Mouse (Mus musculus) lung, postnatal 0 days (tissue): ENCODE results near the gene Gpr158. TPM values are rescaled to one million over a fixed set of nuclear protein-coding genes. Genes with fewer than 3 reads are reported as not detected.

Experiments used
- ATAC-seq: fragments of 200-750 bp; cut with Nextera tagmentation; 2 replicates; pipeline ENCODE4 v1.8.0; 2017; ENCODE audit warnings: moderate library complexity
- DNase-seq: peaks from one replicate; pipeline ENCODE4 v3.0.0-alpha.2; 2016; ENCODE audit warnings: low spot score
- H3K27ac ChIP-seq: fragments of 300-500 bp; sonication (generic); 2 replicates; pipeline ENCODE4 v1.5.1; 2014; ENCODE audit warnings: antibody characterized with exemption, mild to moderate bottlenecking, low read length, mixed read lengths
- H3K27me3 ChIP-seq: fragments of 300-500 bp; sonication (generic); replicated peaks from 2 replicates; pipeline ENCODE4 v1.6.1; 2014; ENCODE audit warnings: low read length, mixed read lengths; ENCODE audit not compliant: insufficient read depth
- H3K36me3 ChIP-seq: fragments of 300-500 bp; sonication (generic); 2 replicates; pipeline ENCODE4 v1.6.1; 2014; ENCODE audit warnings: low read length, mixed read lengths; ENCODE audit not compliant: insufficient read depth
- H3K4me1 ChIP-seq: fragments of 300-500 bp; sonication (generic); 2 replicates; pipeline ENCODE4 v1.6.1; 2014; ENCODE audit warnings: antibody characterized with exemption, low read depth, low read length, mixed read lengths; ENCODE audit not compliant: insufficient read depth
- H3K4me2 ChIP-seq: fragments of 300-500 bp; sonication (generic); replicated peaks from 2 replicates; pipeline ENCODE4 v1.6.1; 2014; ENCODE audit warnings: low read depth, mild to moderate bottlenecking, low read length, moderate library complexity, mixed read lengths
- H3K4me3 ChIP-seq: fragments of 300-500 bp; sonication (generic); 2 replicates; pipeline ENCODE4 v1.5.1; 2014; ENCODE audit warnings: low read depth, low read length
- H3K9ac ChIP-seq: fragments of 300-500 bp; sonication (generic); replicated peaks from 2 replicates; pipeline ENCODE4 v1.6.1; 2014; ENCODE audit warnings: low read depth, mild to moderate bottlenecking
- H3K9me3 ChIP-seq: fragments of 300-500 bp; sonication (generic); 2 replicates; pipeline ENCODE4 v1.6.1; 2016; ENCODE audit warnings: low read length, mixed read lengths
- CTCF ChIP-seq: IDR thresholded peaks from 2 replicates; pipeline ENCODE4 v1.5.1; 2016; ENCODE audit warnings: antibody characterized with exemption, mild to moderate bottlenecking
- EP300 ChIP-seq: IDR thresholded peaks from 2 replicates; pipeline ENCODE4 v1.6.1; 2016; ENCODE audit warnings: antibody characterized with exemption, mild to moderate bottlenecking, control low read depth
- WGBS: fragments of 180-500 bp; shearing (Covaris S2); extraction: QIAGEN DNeasy Blood & Tissue Kit; methylation state at CpG from one replicate; pipeline ENCODE4 v1.1.7; 2014; 5-methylcytosine and 5-hydroxymethylcytosine counted together
- polyA plus RNA-seq: library from polyadenylated mRNA; unstranded; fragments of >200 nt; fragmentation: Nextera tagmentation; extraction: Ambion mirVana; gene quantifications from 2 replicates; pipeline ENCODE4 v1.2.1, GENCODE M21; 2015

The Gpr158 gene
- polyA plus RNA-seq, 1 experiment from 2014 or later: not detected

DNA sequence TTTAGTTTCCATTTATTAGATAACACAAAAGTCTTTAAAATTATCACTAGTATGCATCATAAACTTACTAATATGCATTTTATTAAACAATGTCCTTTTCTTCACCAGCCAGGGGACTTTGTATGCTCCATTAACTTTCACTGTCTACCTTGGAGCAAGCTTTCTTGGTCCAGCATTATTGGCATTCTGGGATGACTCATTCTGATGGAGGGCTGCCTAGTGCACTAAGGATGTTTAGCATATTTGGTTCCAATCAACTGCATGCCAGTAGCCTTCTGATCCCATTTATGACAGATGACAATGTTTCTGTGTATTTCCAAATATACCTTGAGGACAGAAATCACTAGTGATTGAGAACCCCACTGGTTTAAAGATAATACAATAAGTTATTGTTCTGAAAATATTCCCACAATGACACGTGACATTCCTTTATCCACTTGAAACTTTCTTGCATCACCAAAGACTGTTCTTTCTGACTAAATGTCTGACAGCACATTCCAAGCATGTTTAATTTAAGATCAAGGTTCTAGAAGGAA lies 313.5 kb downstream of the Gpr158 start:
- Histone ChIP-seq H3K27ac (no peak overlapping the region), H3K9ac (no peak overlapping the region), H3K4me3 (no peak overlapping the region), H3K27me3 (no peaks in the 10 kb centered on the region), H3K36me3 (no peaks in the 10 kb centered on the region), H3K4me2 (no peak overlapping the region), H3K4me1 (no peaks in the 10 kb centered on the region), H3K9me3 (no peaks in the 10 kb centered on the region)
- TF ChIP-seq EP300 (no peak), CTCF (no peak)
- ATAC-seq (no peak), DNase-seq (no peak)
- 43% methylated on average over 1 of the region's 1 CpGs for WGBS

DNA sequence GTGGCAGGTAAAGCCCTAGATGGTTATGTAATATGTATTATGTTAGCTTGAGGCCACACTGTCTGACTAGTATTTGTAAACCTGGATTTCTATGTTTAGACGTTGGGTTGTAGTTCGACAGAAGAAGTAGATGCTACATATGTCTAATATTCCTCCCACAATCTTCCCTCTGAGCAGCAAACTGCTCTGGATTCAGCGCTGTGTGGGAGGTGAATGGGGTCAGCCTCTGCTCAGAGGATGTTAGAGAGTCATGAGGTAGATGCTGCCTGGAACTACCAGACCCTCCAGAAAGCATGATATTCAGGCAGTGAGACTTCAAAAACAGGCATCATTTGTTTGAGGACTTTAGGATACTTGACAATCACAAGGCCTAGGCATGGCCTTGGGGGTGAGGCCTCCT lies 317.4 kb downstream of the Gpr158 start:
- H3K4me1 ChIP-seq: no peaks in the 10 kb centered on the region
- DNase-seq (no peak), ATAC-seq (no peak)
- no peak for TF ChIP-seq CTCF
- no peaks in the 10 kb centered on the region for H3K9me3 ChIP-seq
- H3K9ac ChIP-seq: no peak overlapping the region
- H3K4me2 ChIP-seq: no peak overlapping the region
- no peaks in the 10 kb centered on the region for H3K27me3 ChIP-seq
- H3K36me3 ChIP-seq: no peaks in the 10 kb centered on the region
- 77% methylated on average over 3 of the region's 3 CpGs for WGBS
- no peak overlapping the region for H3K4me3 ChIP-seq
- H3K27ac ChIP-seq: no peak overlapping the region

DNA sequence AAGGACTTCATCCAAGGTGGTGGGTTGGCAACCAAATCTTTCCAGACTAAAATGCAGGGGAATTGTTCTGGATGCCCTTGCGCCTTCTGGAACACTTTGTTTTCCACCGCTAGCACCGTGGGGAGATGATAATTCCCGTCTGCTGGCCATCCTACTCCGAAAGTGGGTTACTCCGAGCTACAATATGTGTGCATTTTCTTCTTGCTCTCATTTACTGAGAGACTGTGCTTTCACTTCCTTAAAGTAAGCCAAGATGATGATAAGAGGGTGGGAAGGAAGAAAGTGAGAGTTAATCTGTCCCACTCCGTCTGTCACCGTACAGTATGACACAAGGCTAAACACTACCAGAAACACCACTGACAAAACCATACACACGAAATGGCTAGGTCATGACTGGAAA lies 325.8 kb downstream of the Gpr158 start:
- no peak overlapping the region for H3K4me3 ChIP-seq
- no peaks in the 10 kb centered on the region for H3K4me1 ChIP-seq
- H3K27me3 ChIP-seq: no peaks in the 10 kb centered on the region
- WGBS: 67% methylated on average over 9 of the region's 9 CpGs
- DNase-seq: no peak
- no peak overlapping the region for H3K9ac ChIP-seq
- no peaks in the 10 kb centered on the region for H3K9me3 ChIP-seq
- no peak for TF ChIP-seq EP300
- TF ChIP-seq CTCF: no peak
- no peak overlapping the region for H3K27ac ChIP-seq
- no peak overlapping the region for H3K4me2 ChIP-seq
- no peak for ATAC-seq
- no peaks in the 10 kb centered on the region for H3K36me3 ChIP-seq

DNA sequence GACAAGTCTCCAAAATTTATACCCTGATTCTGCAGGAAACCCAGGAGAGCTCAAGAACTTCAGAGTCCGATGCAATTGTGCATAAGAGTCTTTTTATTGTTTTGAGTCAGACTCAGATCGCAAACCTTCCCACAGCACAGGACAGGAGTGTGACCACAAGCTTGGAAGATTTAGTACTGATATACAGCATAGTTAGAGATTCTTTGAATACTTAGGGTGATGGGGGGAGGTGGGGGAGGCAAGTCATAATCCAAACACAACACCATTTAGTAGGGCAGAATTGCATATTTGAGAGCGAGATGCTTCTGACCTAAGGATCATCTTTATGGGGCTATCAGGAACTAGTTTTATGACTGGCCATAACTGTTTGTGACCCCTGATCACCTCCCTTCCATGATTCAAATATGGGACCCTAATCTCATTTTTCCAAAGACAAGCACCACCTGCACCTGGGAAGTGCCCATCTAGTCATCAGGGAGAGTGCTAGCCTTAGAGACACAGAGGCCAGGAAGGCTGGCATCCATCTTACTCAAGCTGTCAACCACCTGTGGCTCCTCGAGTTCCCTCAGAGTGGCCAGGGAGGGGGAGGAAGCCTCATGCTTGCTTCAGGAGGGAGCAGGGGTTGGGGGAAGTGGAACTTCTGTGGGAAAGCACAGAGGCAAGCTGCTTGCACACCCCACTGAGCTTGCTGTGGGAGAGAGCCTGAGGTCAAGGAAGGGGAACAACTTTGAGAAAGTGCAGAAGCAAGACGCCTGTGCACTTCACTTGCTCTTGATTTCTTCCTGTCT lies 326.7 kb downstream of the Gpr158 start:
- H3K27me3 ChIP-seq: no peaks in the 10 kb centered on the region
- no peak for TF ChIP-seq CTCF
- TF ChIP-seq EP300: no peak
- no peak overlapping the region for H3K27ac ChIP-seq
- DNase-seq (no peak), ATAC-seq (no peak)
- no peak overlapping the region for H3K9ac ChIP-seq
- H3K4me3 ChIP-seq: no peak overlapping the region
- H3K9me3 ChIP-seq: no peaks in the 10 kb centered on the region
- H3K36me3 ChIP-seq: no peaks in the 10 kb centered on the region
- no peaks in the 10 kb centered on the region for H3K4me1 ChIP-seq
- no peak overlapping the region for H3K4me2 ChIP-seq
- 52% methylated on average over 5 of the region's 5 CpGs for WGBS

DNA sequence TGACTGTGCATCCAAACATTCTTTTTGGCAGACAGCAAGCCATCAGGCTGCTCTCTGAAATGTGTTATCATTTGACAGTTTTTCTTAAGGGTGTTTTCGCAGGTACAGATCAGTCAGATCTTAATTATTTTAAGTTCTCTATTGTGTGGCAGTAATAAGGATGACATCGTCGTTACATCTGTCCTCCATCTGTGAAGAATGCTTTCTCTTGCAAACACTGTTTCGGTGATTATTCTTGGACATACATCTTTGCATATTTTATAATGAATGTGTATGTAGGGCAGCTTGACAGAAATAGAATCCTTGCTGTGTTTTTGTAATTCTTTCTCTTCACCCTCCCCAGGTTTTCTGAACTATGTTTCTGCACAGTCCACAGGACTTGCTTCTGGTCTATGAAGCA lies 360.7 kb downstream of the Gpr158 start:
- Histone ChIP-seq H3K27ac (no peak overlapping the region), H3K27me3 (no peaks in the 10 kb centered on the region), H3K36me3 (no peaks in the 10 kb centered on the region), H3K9me3 (no peaks in the 10 kb centered on the region), H3K4me1 (no peaks in the 10 kb centered on the region), H3K4me2 (no peak overlapping the region), H3K9ac (no peak overlapping the region), H3K4me3 (no peak overlapping the region)
- 78% methylated on average over 4 of the region's 4 CpGs for WGBS
- TF ChIP-seq CTCF (no peak), EP300 (no peak)
- ATAC-seq (no peak), DNase-seq (no peak)

DNA sequence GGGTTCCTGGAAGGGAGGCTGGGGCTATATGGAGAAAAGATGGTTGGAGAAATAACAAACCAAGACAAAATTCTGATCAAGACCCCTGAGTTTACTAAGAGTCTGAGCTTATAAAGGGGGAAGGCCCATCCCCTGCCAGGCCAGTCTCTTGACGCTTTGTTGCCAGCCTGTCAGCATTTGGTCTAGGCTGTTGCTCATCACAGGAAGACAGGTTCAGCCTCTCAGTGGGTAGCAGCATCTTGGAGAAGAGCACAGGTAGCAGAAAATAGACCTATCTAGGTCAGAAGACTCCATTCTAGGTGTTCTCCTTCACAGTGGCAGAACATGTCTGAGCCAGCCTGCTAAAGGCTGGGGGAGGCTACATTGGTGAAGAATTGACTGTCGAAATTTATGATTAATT lies 416.4 kb downstream of the Gpr158 start:
- H3K4me1 ChIP-seq: no peaks in the 10 kb centered on the region
- no peaks in the 10 kb centered on the region for H3K9me3 ChIP-seq
- 85% methylated on average over 2 of the region's 2 CpGs for WGBS
- no peaks in the 10 kb centered on the region for H3K36me3 ChIP-seq
- H3K9ac ChIP-seq: no peak overlapping the region
- H3K4me3 ChIP-seq: no peak overlapping the region
- DNase-seq: no peak
- no peak for ATAC-seq
- H3K4me2 ChIP-seq: no peak overlapping the region
- H3K27ac ChIP-seq: no peak overlapping the region
- TF ChIP-seq EP300: no peak
- TF ChIP-seq CTCF: no peak
- no peaks in the 10 kb centered on the region for H3K27me3 ChIP-seq
